In genomic region chr11:115128483-115128882, GRCm38 (mm10) we compare ENCODE assay signal across 24 mouse cellular contexts. TPM values are rescaled to one million over a fixed set of nuclear protein-coding genes. Genes with fewer than 3 reads are reported as not detected.
A peak's percentile ranks its signal among the peaks of the same experiment; 100 is the strongest.
DNase-seq lines count a peak whose midpoint lies in the region; ATAC-seq and TF ChIP-seq lines count a peak whose summit lies in the region.
"Had no signal": no experiment of that assay in that cellular context is flagged by ENCODE, and none has a peak within 500 bp of the region (broad histone marks: within the 10 kb centered on the region; RNA-seq: fewer than 3 reads in every experiment).

No protein-coding gene starts in this region.

- peaks cover 15 to 52% of the 10 kb centered on the region in 2 experiments for H3K4me1 ChIP-seq in CH12.LX (ENCODE audit: control insufficient read depth in 1 of 2, insufficient read depth in 2 of 2)
- H3K4me1 ChIP-seq in lung, adult 2 months (ENCODE audit: control insufficient read depth, insufficient read depth, low read length), result no peaks in the 10 kb centered on the region
- H3K4me1 ChIP-seq in forebrain, embryonic 12.5 days, result no peaks in the 10 kb centered on the region
- H3K4me1 ChIP-seq: embryonic facial prominence, embryonic 10.5 days; heart, embryonic 15.5 days; hindbrain, embryonic 10.5 days; hindbrain, embryonic 15.5 days; intestine, embryonic 15.5 days had no signal

- H3K4me3 ChIP-seq in CH12.LX (replicated peaks in 1 of 3; ENCODE audit: low read depth in 2 of 3, low read length in 2 of 3, poor library complexity in 1 of 3), result no peak overlapping the region
- H3K4me3 ChIP-seq in lung, adult 2 months (replicated peaks; ENCODE audit: extremely low read depth, low read depth, low read length), result no peak overlapping the region
- no peak overlapping the region for H3K4me3 ChIP-seq in forebrain, embryonic 12.5 days (replicated peaks)
- H3K4me3 ChIP-seq: embryonic facial prominence, embryonic 10.5 days; gastrocnemius, adult 2 months; heart, adult 2 months; heart, embryonic 15.5 days; hindbrain, embryonic 10.5 days; hindbrain, embryonic 15.5 days; intestine, embryonic 15.5 days had no signal

- TF ChIP-seq POLR2A in CH12.LX (IDR thresholded peaks at IDR 0.05; ENCODE audit: low read depth, low read length), result no peak
- no peak for TF ChIP-seq POLR2A in lung, adult 2 months (IDR thresholded peaks at IDR 0.05; ENCODE audit: borderline replicate concordance, extremely low read depth, low read depth, low read length)

- no peak overlapping the region for H3K4me2 ChIP-seq in CH12.LX (ENCODE audit: insufficient read depth, low read depth, poor library complexity, severe bottlenecking)
- no peak overlapping the region for H3K4me2 ChIP-seq in forebrain, embryonic 12.5 days
- H3K4me2 ChIP-seq: heart, embryonic 11.5 days; heart, embryonic 15.5 days; hindbrain, embryonic 15.5 days; intestine, embryonic 15.5 days had no signal

- in situ Hi-C loops in CH12.LX (cut with MboI; ENCODE audit: low pct_ligation_motif_present, low pct_unique_long_range_greater_than_20kb, low sequenced_read_pairs), result no loop called here

- H3K79me2 ChIP-seq in CH12.LX (replicated peaks; ENCODE audit: control insufficient read depth, extremely low read depth, insufficient read depth, poor library complexity, severe bottlenecking), result peaks cover 39% of the 10 kb centered on the region

- DNase-seq in 416B (ENCODE audit: low read depth), result peak; percentile 70
- no peak for DNase-seq in CH12.LX (ENCODE audit: extremely low read depth)
- peak; percentile 36 for DNase-seq in brain, adult 2 months (ENCODE audit: low read depth, low spot score)
- DNase-seq in left cerebral cortex, adult 8-10 months (ENCODE audit: low spot score in 2 of 2), result no peak
- no peak for DNase-seq in lung, adult 2 months
- no peak for DNase-seq in adrenal gland, postnatal 25 days
- DNase-seq: adrenal gland, postnatal 10 days; cerebellum, adult 18-20 months; cerebellum, postnatal 10 days; gastrocnemius, adult 2 months; heart, adult 2 months; heart, postnatal 14 days; kidney, adult 18-20 months had no signal

- TF ChIP-seq CTCF in CH12.LX (conservative IDR thresholded peaks at IDR 0.05 in 1 of 2, IDR thresholded peaks at IDR 0.05 in 1 of 2; ENCODE audit: low read depth in 2 of 2, low read length in 2 of 2), result no peak
- no peak for TF ChIP-seq CTCF in lung, adult 2 months (IDR thresholded peaks at IDR 0.05; ENCODE audit: insufficient read depth, low read length)

- no peak for TF ChIP-seq RAD21 in CH12.LX (IDR thresholded peaks at IDR 0.05; ENCODE audit: low read depth, low read length)

- H3K27ac ChIP-seq in CH12.LX (ENCODE audit: insufficient read depth, low read depth), result peak overlapping the region; percentile 17
- no peak overlapping the region for H3K27ac ChIP-seq in forebrain, embryonic 12.5 days
- H3K27ac ChIP-seq: embryonic facial prominence, embryonic 10.5 days; gastrocnemius, adult 2 months; heart, adult 2 months; heart, embryonic 15.5 days; hindbrain, embryonic 10.5 days; hindbrain, embryonic 15.5 days; intestine, embryonic 15.5 days had no signal

- no peak overlapping the region for H3K9ac ChIP-seq in CH12.LX (ENCODE audit: insufficient read depth, low read depth)
- H3K9ac ChIP-seq in forebrain, embryonic 12.5 days, result no peak overlapping the region
- H3K9ac ChIP-seq: heart, embryonic 15.5 days; hindbrain, embryonic 15.5 days; intestine, embryonic 15.5 days had no signal

- H3K36me3 ChIP-seq in CH12.LX (replicated peaks in 1 of 2; ENCODE audit: control insufficient read depth in 1 of 2, insufficient read depth in 1 of 2, low read length in 1 of 2), result peaks cover 40 to 64% of the 10 kb centered on the region in 2 experiments
- H3K36me3 ChIP-seq in forebrain, embryonic 12.5 days (replicated peaks), result no peaks in the 10 kb centered on the region
- H3K36me3 ChIP-seq: embryonic facial prominence, embryonic 10.5 days; heart, embryonic 15.5 days; hindbrain, embryonic 10.5 days; hindbrain, embryonic 15.5 days; intestine, embryonic 15.5 days had no signal

- peaks cover 21% of the 10 kb centered on the region for H3K9me3 ChIP-seq in CH12.LX (replicated peaks; ENCODE audit: low read length)
- H3K9me3 ChIP-seq in forebrain, embryonic 12.5 days, result no peaks in the 10 kb centered on the region
- H3K9me3 ChIP-seq: embryonic facial prominence, embryonic 10.5 days; heart, embryonic 15.5 days; hindbrain, embryonic 10.5 days; hindbrain, embryonic 15.5 days; intestine, embryonic 15.5 days had no signal

- 56% methylated on average over 4 of the region's 4 CpGs for WGBS in lung, adult 2 months
- 84% methylated on average over 4 of the region's 4 CpGs for WGBS in forebrain, embryonic 12.5 days

- ATAC-seq in monocyte, adult 5-6 weeks (replicated peaks; ENCODE audit: insufficient number of reproducible peaks, low FRiP score, low TSS enrichment, poor library complexity, severe bottlenecking), result peak; percentile 49
- ATAC-seq in forebrain, embryonic 12.5 days (ENCODE audit: low FRiP score), result no peak
- ATAC-seq: forebrain, embryonic 14.5 days; intestine, embryonic 15.5 days; Patski had no signal

- dilution Hi-C loops in CH12.LX (cut with MboI; ENCODE audit: extremely low pct_ligation_motif_present, extremely low pct_unique_long_range_greater_than_20kb, low sequenced_read_pairs), result no loop called here

- no peaks in the 10 kb centered on the region for H3K27me3 ChIP-seq in CH12.LX (replicated peaks)
- peaks cover 4% of the 10 kb centered on the region; the same call in 1 of the 2 replicates for H3K27me3 ChIP-seq in forebrain, embryonic 12.5 days
- H3K27me3 ChIP-seq: heart, embryonic 15.5 days; hindbrain, embryonic 15.5 days; intestine, embryonic 15.5 days; Patski had no signal

- TF ChIP-seq EP300 in CH12.LX (IDR thresholded peaks at IDR 0.05; ENCODE audit: low read length), result peak; percentile 39; the same call in 1 of the 2 replicates

TF ChIP-seq in CH12.LX, 34 proteins besides CTCF, POLR2A, EP300 and RAD21 (continues in another document):
- TF ChIP-seq TCF12 (IDR thresholded peaks at IDR 0.05; ENCODE audit: low read depth, low read length) (peak; percentile 54), BHLHE40 (IDR thresholded peaks at IDR 0.05; ENCODE audit: low read depth, low read length) (peak; percentile 91), JUN (IDR thresholded peaks at IDR 0.05; ENCODE audit: insufficient read depth, low read depth, low read length) (no peak), MAX (IDR thresholded peaks at IDR 0.05; ENCODE audit: low read length) (peak; percentile 80), USF1 (IDR thresholded peaks at IDR 0.05; ENCODE audit: low read depth, low read length) (peak; percentile 34; the same call in 1 of the 2 replicates), ELF1 (IDR thresholded peaks at IDR 0.05; ENCODE audit: low read depth, low read length) (peak; percentile 33; the same call in 1 of the 2 replicates), MEF2A (IDR thresholded peaks at IDR 0.05; ENCODE audit: borderline replicate concordance, low read depth, low read length) (no peak), USF2 (conservative IDR thresholded peaks at IDR 0.05; ENCODE audit: low read depth, low read length) (no peak), MXI1 (IDR thresholded peaks at IDR 0.05; ENCODE audit: low read depth, low read length) (peak; percentile 89)

RNA-seq across cellular contexts. Expression of gene Cd300lf, which starts 5.3 kb away (rescaled TPM):
- total RNA-seq in CH12.LX (2012; rRNA removed), result 35.3 and 36.1 TPM in 2 replicates
- total RNA-seq in CH12.LX (2014; rRNA removed), result 13.5 and 15.5 TPM in 2 replicates
- polyA plus RNA-seq in CH12.LX (2012; ENCODE audit: insufficient read length, low read depth), result 36.9 and 38.9 TPM in 2 replicates
- total RNA-seq in monocyte, adult 5-6 weeks (2017), result 20.4 to 32.5 TPM (median 25.8 TPM) in 3 replicates
- 1 to 10 TPM in 2 of 4 experiments, under 1 TPM in 2; 0.30 to 2.6 (median 0.83) TPM for total RNA-seq in left cerebral cortex, adult 8-10 months (2022)
- polyA plus RNA-seq in lung, adult 2 months (2012; rRNA removed), result 12.2 and 20.6 TPM in 2 replicates
- 0.55 and 0.62 TPM in 2 replicates for total RNA-seq in adrenal gland, postnatal 25 days (2021)
- polyA plus RNA-seq in forebrain, embryonic 12.5 days (2016; fragmentation: Nextera tagmentation; extraction: Ambion mirVana), result 0.19 TPM in 1 of 2 replicates, not detected in the other
- polyA plus RNA-seq: C2C12; embryonic facial prominence, embryonic 10.5 days; forebrain, embryonic 14.5 days; hindbrain, embryonic 10.5 days; Patski had no signal

RNA-seq across cellular contexts. Expression of gene Slc9a3r1, which starts 34.7 kb away (rescaled TPM):
- total RNA-seq in CH12.LX (2012; rRNA removed), result 69.0 and 70.1 TPM in 2 replicates
- total RNA-seq in CH12.LX (2014; rRNA removed), result 43.5 and 51.9 TPM in 2 replicates
- polyA plus RNA-seq in CH12.LX (2012; ENCODE audit: insufficient read length, low read depth), result 63.7 and 64.6 TPM in 2 replicates
- total RNA-seq in monocyte, adult 5-6 weeks (2017), result 65.9 to 104 TPM (median 70.4 TPM) in 3 replicates
- 10 to 100 TPM; 63.4 to 73.8 (median 67.8) TPM for total RNA-seq in left cerebral cortex, adult 8-10 months (2022)
- 46.8 and 60.1 TPM in 2 replicates for polyA plus RNA-seq in lung, adult 2 months (2012; rRNA removed)
- 17.5 and 18.1 TPM in 2 replicates for total RNA-seq in adrenal gland, postnatal 25 days (2021)
- 31.3 and 32.2 TPM in 2 replicates for polyA plus RNA-seq in forebrain, embryonic 12.5 days (2016; fragmentation: Nextera tagmentation; extraction: Ambion mirVana)

RNA-seq across cellular contexts. Expression of gene Rab37, which starts 37.3 kb away (rescaled TPM):
- total RNA-seq in CH12.LX (2012; rRNA removed) (3.6 and 4.5 TPM in 2 replicates), CH12.LX (2014; rRNA removed) (2.0 and 2.2 TPM in 2 replicates)
- polyA plus RNA-seq in CH12.LX (2012; ENCODE audit: insufficient read length, low read depth), result 2.2 and 2.3 TPM in 2 replicates
- 31.7 to 64.8 TPM (median 33.2 TPM) in 3 replicates for total RNA-seq in monocyte, adult 5-6 weeks (2017)
- 1 to 10 TPM; 3.3 to 6.1 (median 4.8) TPM for total RNA-seq in left cerebral cortex, adult 8-10 months (2022)
- 0.58 and 1.1 TPM in 2 replicates for polyA plus RNA-seq in lung, adult 2 months (2012; rRNA removed)
- total RNA-seq in adrenal gland, postnatal 25 days (2021), result 0.58 and 0.76 TPM in 2 replicates
- polyA plus RNA-seq in forebrain, embryonic 12.5 days (2016; fragmentation: Nextera tagmentation; extraction: Ambion mirVana), result 0.80 and 1.2 TPM in 2 replicates

RNA-seq across cellular contexts. Expression of gene Tmem104, which starts 58.8 kb away (rescaled TPM):
- total RNA-seq in CH12.LX (2012; rRNA removed) (15.7 and 16.1 TPM in 2 replicates), CH12.LX (2014; rRNA removed) (1.6 and 3.5 TPM in 2 replicates)
- polyA plus RNA-seq in CH12.LX (2012; ENCODE audit: insufficient read length, low read depth), result 10.3 and 10.8 TPM in 2 replicates
- 12.1 to 32.4 TPM (median 17.3 TPM) in 3 replicates for total RNA-seq in monocyte, adult 5-6 weeks (2017)
- 10 to 100 TPM; 14.0 to 24.5 (median 16.9) TPM for total RNA-seq in left cerebral cortex, adult 8-10 months (2022)
- 19.1 and 21.6 TPM in 2 replicates for polyA plus RNA-seq in lung, adult 2 months (2012; rRNA removed)
- total RNA-seq in adrenal gland, postnatal 25 days (2021), result 19.9 and 22.3 TPM in 2 replicates
- 7.9 and 8.4 TPM in 2 replicates for polyA plus RNA-seq in forebrain, embryonic 12.5 days (2016; fragmentation: Nextera tagmentation; extraction: Ambion mirVana)

RNA-seq across cellular contexts. Expression of gene Nat9, which starts 59.2 kb away (rescaled TPM):
- total RNA-seq in CH12.LX (2012; rRNA removed) (51.7 and 74.0 TPM in 2 replicates), CH12.LX (2014; rRNA removed) (20.7 and 30.6 TPM in 2 replicates)
- 24.1 and 34.0 TPM in 2 replicates for polyA plus RNA-seq in CH12.LX (2012; ENCODE audit: insufficient read length, low read depth)
- 25.4 to 39.9 TPM (median 37.8 TPM) in 3 replicates for total RNA-seq in monocyte, adult 5-6 weeks (2017)
- 10 to 100 TPM; 27.0 to 33.4 (median 29.6) TPM for total RNA-seq in left cerebral cortex, adult 8-10 months (2022)
- 18.8 and 26.4 TPM in 2 replicates for polyA plus RNA-seq in lung, adult 2 months (2012; rRNA removed)
- 37.3 and 38.1 TPM in 2 replicates for total RNA-seq in adrenal gland, postnatal 25 days (2021)
- 16.0 and 16.6 TPM in 2 replicates for polyA plus RNA-seq in forebrain, embryonic 12.5 days (2016; fragmentation: Nextera tagmentation; extraction: Ambion mirVana)

Comparison
In these comparisons a context has a peak if more than half of its experiments do, and no peak if none do; other contexts are left out.
1. DNase-seq: peak in 416B (single experiment) and brain, adult 2 months (single experiment); none in CH12.LX (single experiment), left cerebral cortex, adult 8-10 months (0 of 2), lung, adult 2 months (single experiment) and adrenal gland, postnatal 25 days (single experiment).